Mouse (Mus musculus) C2C12 (cell line): Measurements from ENCODE around the gene Hsf2bp. TPM values are rescaled to one million over a fixed set of nuclear protein-coding genes. Genes with fewer than 3 reads are reported as not detected.

ENCODE experiments used
- H3K27me3 ChIP-seq: one replicate; pipeline ENCODE4 v1.6.1; 2011; ENCODE audit not compliant: control insufficient read depth, insufficient read depth, insufficient read length
- H3K36me3 ChIP-seq: one replicate; pipeline ENCODE4 v1.6.1; 2011; ENCODE audit not compliant: control insufficient read depth, insufficient read depth
- H3K4me3 ChIP-seq: one replicate; pipeline ENCODE4 v1.5.1; 2011; ENCODE audit warnings: mild to moderate bottlenecking, control low read depth; ENCODE audit not compliant: poor library complexity, insufficient read depth, severe bottlenecking
- H3K79me2 ChIP-seq: one replicate; pipeline ENCODE4 v1.6.1; 2011; ENCODE audit not compliant: control insufficient read depth, insufficient read depth
- H3K79me3 ChIP-seq: one replicate; pipeline ENCODE4 v1.6.1; 2011; ENCODE audit warnings: low read depth, control low read depth
- H3ac ChIP-seq: one replicate; pipeline ENCODE3; 2011; ENCODE audit warnings: low read depth; ENCODE audit not compliant: control insufficient read depth, insufficient read length
- CEBPB ChIP-seq: IDR thresholded peaks from one replicate; pipeline ENCODE4 v1.6.1; 2011; ENCODE audit warnings: low read depth, mild to moderate bottlenecking, control low read depth, moderate library complexity
- CTCF ChIP-seq: IDR thresholded peaks from one replicate; pipeline ENCODE4 v1.5.1; 2011; ENCODE audit not compliant: control insufficient read depth, insufficient read depth, insufficient read length
- FOSL1 ChIP-seq: IDR thresholded peaks from one replicate; pipeline ENCODE4 v1.8.0; 2011; ENCODE audit warnings: mild to moderate bottlenecking, low read length; ENCODE audit not compliant: poor library complexity, insufficient read depth, severe bottlenecking
- MAX ChIP-seq: IDR thresholded peaks from one replicate; pipeline ENCODE4 v1.6.1; 2011; ENCODE audit warnings: mild to moderate bottlenecking, control low read depth
- MYOD1 ChIP-seq: IDR thresholded peaks from one replicate; pipeline ENCODE4 v1.6.1; 2011; ENCODE audit warnings: low read depth; ENCODE audit not compliant: control insufficient read depth, insufficient read length
- MYOG ChIP-seq: IDR thresholded peaks from one replicate; pipeline ENCODE4 v1.6.1; 2011; ENCODE audit not compliant: control insufficient read depth, insufficient read length; ENCODE audit errors: extremely low read depth
- USF1 ChIP-seq: IDR thresholded peaks from one replicate; pipeline ENCODE4 v1.6.1; 2011; ENCODE audit warnings: low read depth, mild to moderate bottlenecking, control low read depth, moderate library complexity
- long read RNA-seq, 2 experiments: library from polyadenylated mRNA; unstranded; transcript quantifications; one replicate each; pipeline ENCODE4 v2.0.0; 2019 to 2020
- polyA plus RNA-seq: library from polyadenylated mRNA; unstranded; fragments of >200 nt; fragmentation: generic; extraction: Trizol; gene quantifications from one replicate; pipeline ENCODE4 v1.2.1, GENCODE M21; 2012; ENCODE audit warnings: missing spikeins

The Hsf2bp gene
- polyA plus RNA-seq: 1.1 TPM
- long read RNA-seq, experiment 1, partial matches to known transcripts: 1 of 4 reads
- long read RNA-seq, experiment 1, other reads (novel, unspliced or antisense): 3 of 4 reads
- long read RNA-seq, experiment 2, partial matches to known transcripts: 0 of 1 reads
- long read RNA-seq, experiment 2, other reads (novel, unspliced or antisense): 1 of 1 reads

GRCm38 (mm10) chr17:32035609-32036508, at the start of gene Hsf2bp, which contains the start of gene Rrp1b:
TSS of gene Hsf2bp (minus strand) at chr17:32036349.
TSS of gene Rrp1b (plus strand) at chr17:32036100.
- peak within 1 kb of the TSS; percentile 91 for H3K4me3 ChIP-seq
- TF ChIP-seq FOSL1 (no peak), MAX (peak; percentile 97), CEBPB (no peak), MYOD1 (no peak)
- H3ac ChIP-seq: peak within 1 kb of the TSS; percentile 90
- H3K79me3 ChIP-seq: peaks cover 44% of the 10 kb centered on the region
- peaks cover 51% of the 10 kb centered on the region for H3K79me2 ChIP-seq
- H3K27me3 ChIP-seq: no peaks in the 10 kb centered on the region
- peaks cover 24% of the 10 kb centered on the region for H3K36me3 ChIP-seq

DNA sequence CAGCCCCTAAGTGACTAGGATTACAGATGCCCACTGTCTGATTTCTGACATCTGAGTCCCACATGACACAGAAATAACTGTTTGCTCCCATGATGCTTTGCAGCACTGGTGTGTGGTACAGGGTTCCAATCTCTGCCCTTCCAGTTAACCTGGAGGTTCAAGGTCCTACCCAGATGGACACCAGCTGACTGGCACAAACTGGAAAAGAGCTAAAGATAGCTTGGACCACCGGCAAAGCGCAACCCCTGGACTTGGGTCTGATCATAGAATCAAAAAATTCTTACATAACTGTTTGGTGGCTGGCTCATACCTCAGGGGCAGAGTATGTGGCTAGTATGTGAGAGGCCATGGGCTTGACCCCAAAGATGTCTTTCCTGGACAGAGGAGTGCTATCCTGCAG, 47.2 kb upstream of the Hsf2bp start:
- Histone ChIP-seq H3K79me3 (no peaks in the 10 kb centered on the region), H3K36me3 (no peaks in the 10 kb centered on the region), H3K4me3 (no peak overlapping the region), H3K79me2 (no peaks in the 10 kb centered on the region), H3K27me3 (no peaks in the 10 kb centered on the region), H3ac (no peak overlapping the region)
- TF ChIP-seq USF1: no peak
- TF ChIP-seq FOSL1: no peak
- no peak for TF ChIP-seq CTCF
- no peak for TF ChIP-seq MYOG
- no peak for TF ChIP-seq MAX
- TF ChIP-seq CEBPB: no peak
- TF ChIP-seq MYOD1: no peak

- TF ChIP-seq CTCF: peak; percentile 43
- no peak for TF ChIP-seq MYOG
Measured at GRCm38 (mm10) chr17:32075164-32075563, 39.0 kb upstream of the Hsf2bp start.

DNA sequence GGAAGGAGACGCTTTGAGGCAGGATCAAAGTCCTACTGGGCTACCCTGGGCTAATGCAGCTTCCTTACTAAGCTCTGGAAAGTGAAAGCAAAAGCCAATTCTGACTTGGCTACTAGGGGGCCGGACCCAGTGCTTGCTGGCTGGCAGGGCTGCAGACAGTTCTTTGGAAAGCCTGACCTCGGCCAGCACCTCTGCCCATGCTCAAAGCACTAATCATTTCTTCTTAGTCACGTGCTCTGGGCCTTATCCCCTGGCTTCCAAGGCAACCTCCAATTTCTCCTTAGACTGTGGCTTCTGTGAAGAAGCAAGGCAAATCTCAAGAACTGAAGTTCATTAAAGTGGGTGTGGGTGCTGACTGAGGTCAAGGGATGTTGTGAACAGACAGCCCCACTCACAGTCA, 38.5 kb upstream of the Hsf2bp start:
- Histone ChIP-seq H3K79me3 (no peaks in the 10 kb centered on the region), H3ac (no peak overlapping the region), H3K79me2 (no peaks in the 10 kb centered on the region), H3K27me3 (no peaks in the 10 kb centered on the region), H3K4me3 (no peak overlapping the region), H3K36me3 (no peaks in the 10 kb centered on the region)
- TF ChIP-seq MYOD1: no peak
- TF ChIP-seq USF1: no peak
- TF ChIP-seq MYOG: no peak
- TF ChIP-seq MAX: no peak
- TF ChIP-seq FOSL1: no peak
- TF ChIP-seq CTCF: no peak
- TF ChIP-seq CEBPB: no peak

More at GRCm38 (mm10) chr17:32075164-32075563, 39.0 kb upstream of the Hsf2bp start:
- H3K36me3 ChIP-seq: no peaks in the 10 kb centered on the region
- H3K4me3 ChIP-seq: no peak overlapping the region
- H3K79me2 ChIP-seq: no peaks in the 10 kb centered on the region
- no peaks in the 10 kb centered on the region for H3K27me3 ChIP-seq
- H3ac ChIP-seq: no peak overlapping the region
- H3K79me3 ChIP-seq: no peaks in the 10 kb centered on the region

DNA sequence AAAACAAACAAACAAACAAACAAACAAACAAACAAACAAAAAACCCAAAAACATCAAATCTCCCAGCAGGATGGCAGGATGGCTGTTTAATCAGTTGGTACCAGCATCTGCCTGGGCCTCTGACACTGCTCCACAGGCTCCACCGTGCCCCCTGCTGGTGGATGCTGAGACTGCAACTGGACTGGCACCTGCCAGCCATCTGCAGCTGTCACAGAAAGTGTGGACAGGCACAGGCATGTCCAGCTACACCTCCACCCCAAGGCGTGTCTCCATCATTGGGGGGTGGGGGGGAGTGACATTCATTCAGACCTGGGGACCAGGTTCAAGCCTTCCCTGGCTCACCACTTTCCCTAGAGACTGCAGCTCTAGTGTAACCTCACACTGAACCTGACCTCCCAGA, 37.2 kb upstream of the Hsf2bp start:
- TF ChIP-seq MYOG (no peak), MAX (no peak), FOSL1 (no peak), MYOD1 (peak; percentile 45), CTCF (peak; percentile 56), USF1 (no peak)
- no peaks in the 10 kb centered on the region for H3K36me3 ChIP-seq
- no peaks in the 10 kb centered on the region for H3K27me3 ChIP-seq

GRCm38 (mm10) chr17:32068810-32069209, 32.7 kb upstream of the Hsf2bp start:
- Histone ChIP-seq H3K36me3 (no peaks in the 10 kb centered on the region), H3K79me2 (no peaks in the 10 kb centered on the region), H3K27me3 (no peaks in the 10 kb centered on the region), H3ac (no peak overlapping the region), H3K79me3 (no peaks in the 10 kb centered on the region), H3K4me3 (no peak overlapping the region)
- TF ChIP-seq USF1 (no peak), CTCF (no peak), FOSL1 (no peak), CEBPB (no peak), MYOG (no peak), MYOD1 (no peak), MAX (no peak)

More for the DNA sequence above, 37.2 kb upstream of the Hsf2bp start:
- Histone ChIP-seq H3K79me2 (no peaks in the 10 kb centered on the region), H3K4me3 (no peak overlapping the region), H3ac (no peak overlapping the region), H3K79me3 (no peaks in the 10 kb centered on the region)
